Mouse (Mus musculus): ENCODE measurements at regions not wholly inside any gene's neighbourhood (a gene's known extent, or its start where the extent isn't known, plus 50 kb on each side); places are given as distances from the start of the nearest gene placed in this dataset.

DNA sequence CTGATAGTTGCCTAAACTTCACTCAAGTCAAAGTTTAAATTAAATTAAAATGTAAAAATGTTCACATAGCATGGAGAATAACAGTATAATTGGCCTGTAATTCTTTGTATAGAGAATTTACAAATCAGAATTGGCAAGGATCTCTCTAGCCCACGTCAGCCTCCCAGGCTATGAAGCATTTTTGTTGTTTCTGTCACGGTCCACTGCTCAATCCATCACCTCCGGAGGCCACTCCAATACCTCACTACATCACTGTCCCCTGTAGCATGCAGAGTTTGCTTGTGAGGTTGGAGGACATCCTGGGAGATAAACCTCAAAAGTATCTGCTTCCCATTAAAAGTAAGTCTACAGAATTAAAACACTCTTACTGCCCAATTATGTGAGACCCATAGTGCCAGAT, 87.6 kb upstream of the Gm12728 start:
- H3K9ac ChIP-seq (ENCODE audit: low read length) = no peak overlapping the region
- 0 out of 2 replicates have a peak, but pooled peaks cover 3% of the 10 kb centered on the region for H3K4me1 ChIP-seq (replicated peaks; ENCODE audit: control insufficient read depth, insufficient read depth)
- ATAC-seq (ENCODE audit: low FRiP score, low TSS enrichment) (no peak), DNase-seq (ENCODE audit: low spot score) (no peak)
- no peak overlapping the region for H3K4me3 ChIP-seq (ENCODE audit: low read depth, low read length)
- no peaks in the 10 kb centered on the region for H3K27me3 ChIP-seq (ENCODE audit: control insufficient read depth, insufficient read depth, low read length)
- no peaks in the 10 kb centered on the region for H3K36me3 ChIP-seq (ENCODE audit: control insufficient read depth, insufficient read depth, low read length)
- H3K27ac ChIP-seq (replicated peaks) = no peak overlapping the region
- TF ChIP-seq CTCF (IDR thresholded peaks at IDR 0.05; ENCODE audit: low read depth) = no peak
- TF ChIP-seq EP300 (optimal IDR thresholded peaks at IDR 0.05) = no peak
- H3K4me2 ChIP-seq (replicated peaks; ENCODE audit: low read depth) = no peak overlapping the region
- WGBS = 76% methylated on average over 3 of the region's 3 CpGs
- H3K9me3 ChIP-seq (ENCODE audit: control insufficient read depth, low read length) = no peaks in the 10 kb centered on the region

DNA sequence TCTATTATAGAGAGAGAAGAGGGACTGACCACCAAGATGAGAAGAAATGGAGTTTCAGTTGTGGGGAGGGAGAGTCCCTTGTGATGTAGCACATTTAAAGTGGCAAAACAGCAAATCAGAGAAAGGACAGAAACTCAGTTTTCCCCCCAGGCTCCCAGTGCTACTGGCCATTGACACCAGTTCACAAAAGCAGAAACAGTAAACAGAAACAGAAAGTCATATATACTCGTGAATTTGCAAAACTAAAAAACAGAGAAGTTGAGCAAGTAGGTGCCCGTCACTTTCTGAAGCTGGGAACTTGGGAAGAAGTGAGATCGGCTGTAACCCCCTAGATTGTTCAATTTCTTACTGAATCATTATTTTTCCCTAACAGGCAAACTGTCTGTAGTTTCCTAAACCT, 86.3 kb upstream of the Gm12728 start:
- no peaks in the 10 kb centered on the region for H3K27me3 ChIP-seq (ENCODE audit: control insufficient read depth, insufficient read depth, low read length)
- ATAC-seq (ENCODE audit: low FRiP score, low TSS enrichment) (no peak), DNase-seq (ENCODE audit: low spot score) (no peak)
- H3K4me3 ChIP-seq (ENCODE audit: low read depth, low read length) = no peak overlapping the region
- H3K27ac ChIP-seq (replicated peaks) = no peak overlapping the region
- H3K9me3 ChIP-seq (ENCODE audit: control insufficient read depth, low read length) = no peaks in the 10 kb centered on the region
- 0 out of 2 replicates have a peak, but pooled peaks cover 3% of the 10 kb centered on the region for H3K4me1 ChIP-seq (replicated peaks; ENCODE audit: control insufficient read depth, insufficient read depth)
- no peak overlapping the region for H3K4me2 ChIP-seq (replicated peaks; ENCODE audit: low read depth)
- 72% methylated on average over 3 of the region's 3 CpGs for WGBS
- no peak for TF ChIP-seq EP300 (optimal IDR thresholded peaks at IDR 0.05)
- no peak for TF ChIP-seq CTCF (IDR thresholded peaks at IDR 0.05; ENCODE audit: low read depth)
- no peak overlapping the region for H3K9ac ChIP-seq (ENCODE audit: low read length)
- H3K36me3 ChIP-seq (ENCODE audit: control insufficient read depth, insufficient read depth, low read length) = no peaks in the 10 kb centered on the region

DNA sequence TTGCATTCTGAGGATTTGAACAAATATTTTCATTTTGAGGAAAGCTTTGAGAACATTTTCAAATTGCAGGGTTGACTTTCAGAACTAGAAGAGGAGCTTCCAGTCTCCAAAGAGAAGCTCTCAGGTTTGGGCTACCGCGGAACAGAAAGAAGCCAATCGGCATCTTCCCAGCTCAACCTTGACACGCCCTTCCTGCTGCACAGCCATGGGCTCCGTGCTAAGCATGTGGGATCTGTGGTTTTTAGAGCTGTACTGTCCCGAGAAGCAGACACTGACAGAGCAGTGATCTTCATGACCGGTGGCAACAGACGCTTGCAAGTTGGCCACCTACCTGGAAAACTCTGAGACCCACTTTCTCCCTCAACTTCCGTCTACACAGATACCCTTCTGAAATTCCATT, 85.4 kb upstream of the Gm12728 start:
- TF ChIP-seq EP300 (optimal IDR thresholded peaks at IDR 0.05) (no peak), CTCF (IDR thresholded peaks at IDR 0.05; ENCODE audit: low read depth) (no peak)

DNA sequence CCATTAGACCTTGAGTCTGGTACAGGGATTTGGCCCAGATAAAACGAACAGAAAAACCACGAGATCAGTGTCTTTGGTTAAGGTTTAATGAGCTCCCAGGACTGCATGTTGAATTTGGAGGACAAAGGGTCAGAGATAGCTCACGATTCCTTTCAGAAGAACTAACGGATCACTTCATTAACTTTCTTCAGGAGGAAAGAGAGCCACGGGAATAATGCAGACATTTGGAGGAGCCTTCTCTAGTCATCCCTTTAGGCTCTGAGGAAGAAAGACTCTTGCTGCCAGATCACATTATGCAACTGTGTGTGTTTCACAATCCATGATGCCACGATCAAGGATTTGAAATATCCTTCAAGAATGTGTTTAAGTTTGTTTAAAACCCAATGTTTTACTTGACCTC, 83.7 kb upstream of the Gm12728 start:
- H3K4me3 ChIP-seq (ENCODE audit: low read depth, low read length) = no peak overlapping the region
- H3K4me1 ChIP-seq (replicated peaks; ENCODE audit: control insufficient read depth, insufficient read depth) = 0 out of 2 replicates have a peak, but pooled peaks cover 3% of the 10 kb centered on the region
- H3K36me3 ChIP-seq (ENCODE audit: control insufficient read depth, insufficient read depth, low read length) = no peaks in the 10 kb centered on the region
- H3K9ac ChIP-seq (ENCODE audit: low read length) = no peak overlapping the region
- TF ChIP-seq CTCF (IDR thresholded peaks at IDR 0.05; ENCODE audit: low read depth) = no peak
- TF ChIP-seq EP300 (optimal IDR thresholded peaks at IDR 0.05) = no peak
- H3K9me3 ChIP-seq (ENCODE audit: control insufficient read depth, low read length) = no peaks in the 10 kb centered on the region
- no peak for ATAC-seq (ENCODE audit: low FRiP score, low TSS enrichment)
- 35% methylated on average over 6 of the region's 6 CpGs for WGBS
- DNase-seq (ENCODE audit: low spot score) = no peak
- no peak overlapping the region for H3K27ac ChIP-seq (replicated peaks)
- no peak overlapping the region for H3K4me2 ChIP-seq (replicated peaks; ENCODE audit: low read depth)
- no peaks in the 10 kb centered on the region for H3K27me3 ChIP-seq (ENCODE audit: control insufficient read depth, insufficient read depth, low read length)

More for the DNA sequence above, 85.4 kb upstream of the Gm12728 start:
- Histone ChIP-seq H3K4me1 (replicated peaks; ENCODE audit: control insufficient read depth, insufficient read depth) (0 out of 2 replicates have a peak, but pooled peaks cover 3% of the 10 kb centered on the region), H3K4me2 (replicated peaks; ENCODE audit: low read depth) (no peak overlapping the region), H3K27ac (replicated peaks) (no peak overlapping the region), H3K36me3 (ENCODE audit: control insufficient read depth, insufficient read depth, low read length) (no peaks in the 10 kb centered on the region), H3K9ac (ENCODE audit: low read length) (no peak overlapping the region), H3K4me3 (ENCODE audit: low read depth, low read length) (no peak overlapping the region), H3K9me3 (ENCODE audit: control insufficient read depth, low read length) (no peaks in the 10 kb centered on the region), H3K27me3 (ENCODE audit: control insufficient read depth, insufficient read depth, low read length) (no peaks in the 10 kb centered on the region)
- ATAC-seq (ENCODE audit: low FRiP score, low TSS enrichment) (no peak), DNase-seq (ENCODE audit: low spot score) (no peak)
- 80% methylated on average over 9 of the region's 9 CpGs for WGBS

DNA sequence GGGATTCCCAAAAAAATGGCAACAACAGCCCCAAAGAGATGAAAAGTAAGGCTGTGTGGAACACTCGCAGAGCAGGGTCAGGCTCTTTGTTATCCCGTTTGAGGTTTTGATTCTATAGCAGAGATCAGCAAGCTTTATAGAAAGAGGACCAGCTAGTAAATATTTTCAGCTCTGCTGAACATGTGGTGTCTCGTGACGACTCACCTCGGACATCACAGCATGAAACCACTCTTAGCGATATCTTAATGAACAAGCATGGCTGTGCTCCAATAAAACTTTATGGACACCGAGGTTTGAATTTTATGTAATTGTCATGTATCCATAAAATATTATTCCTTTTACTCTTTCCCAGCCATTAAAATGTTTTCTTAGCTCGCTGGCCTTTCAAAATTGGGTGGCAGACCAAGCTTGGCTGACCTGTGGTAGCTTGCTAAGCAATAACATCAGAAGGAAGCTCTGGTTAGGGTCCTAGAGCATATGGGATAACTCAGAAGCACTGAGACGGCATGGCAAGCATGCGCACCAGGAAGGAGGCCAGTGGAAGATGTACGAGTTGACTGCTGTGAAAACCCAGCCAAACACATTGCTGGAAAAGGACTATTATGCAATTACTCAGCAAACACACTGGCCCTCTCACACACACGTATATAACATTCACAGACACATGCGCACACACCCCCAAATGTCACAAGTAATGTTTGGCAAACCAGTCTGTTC, 81.4 kb upstream of the Gm12728 start:
- Histone ChIP-seq H3K27me3 (ENCODE audit: control insufficient read depth, insufficient read depth, low read length) (no peaks in the 10 kb centered on the region), H3K27ac (replicated peaks) (no peak overlapping the region), H3K36me3 (ENCODE audit: control insufficient read depth, insufficient read depth, low read length) (no peaks in the 10 kb centered on the region), H3K4me1 (replicated peaks; ENCODE audit: control insufficient read depth, insufficient read depth) (0 out of 2 replicates have a peak, but pooled peaks cover 3% of the 10 kb centered on the region), H3K4me3 (ENCODE audit: low read depth, low read length) (no peak overlapping the region), H3K9ac (ENCODE audit: low read length) (no peak overlapping the region), H3K4me2 (replicated peaks; ENCODE audit: low read depth) (no peak overlapping the region), H3K9me3 (ENCODE audit: control insufficient read depth, low read length) (no peaks in the 10 kb centered on the region)
- no peak for TF ChIP-seq EP300 (optimal IDR thresholded peaks at IDR 0.05)
- no peak for TF ChIP-seq CTCF (IDR thresholded peaks at IDR 0.05; ENCODE audit: low read depth)
- DNase-seq (ENCODE audit: low spot score) (no peak), ATAC-seq (ENCODE audit: low FRiP score, low TSS enrichment) (no peak)
- WGBS = 54% methylated on average over 13 of the region's 13 CpGs

DNA sequence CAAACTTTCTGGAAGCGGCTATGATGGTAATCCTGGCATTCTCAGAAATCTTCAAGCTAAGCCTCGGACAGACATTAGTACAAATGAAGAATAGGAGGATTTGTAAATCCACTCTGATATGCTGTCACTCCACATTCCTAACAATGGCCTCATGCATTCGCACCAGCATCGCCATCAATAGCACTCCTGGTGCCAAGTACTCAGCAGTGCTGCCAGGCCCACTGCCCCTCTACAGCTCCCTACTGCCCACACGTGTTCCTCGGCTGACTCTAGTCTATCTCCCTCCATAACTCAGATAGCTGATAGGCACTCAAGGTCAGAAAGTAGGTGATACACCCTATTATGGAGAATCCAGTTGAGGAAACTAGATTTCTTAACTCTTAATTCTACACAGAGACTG, 75.7 kb upstream of the Gm12728 start:
- H3K4me1 ChIP-seq (replicated peaks; ENCODE audit: control insufficient read depth, insufficient read depth) = no peaks in the 10 kb centered on the region
- no peaks in the 10 kb centered on the region for H3K27me3 ChIP-seq (ENCODE audit: control insufficient read depth, insufficient read depth, low read length)
- no peak overlapping the region for H3K4me2 ChIP-seq (replicated peaks; ENCODE audit: low read depth)
- no peaks in the 10 kb centered on the region for H3K36me3 ChIP-seq (ENCODE audit: control insufficient read depth, insufficient read depth, low read length)
- 81% methylated on average over 6 of the region's 6 CpGs for WGBS
- TF ChIP-seq CTCF (IDR thresholded peaks at IDR 0.05; ENCODE audit: low read depth) (no peak), EP300 (optimal IDR thresholded peaks at IDR 0.05) (no peak)
- DNase-seq (ENCODE audit: low spot score) = no peak
- no peaks in the 10 kb centered on the region for H3K9me3 ChIP-seq (ENCODE audit: control insufficient read depth, low read length)
- no peak overlapping the region for H3K27ac ChIP-seq (replicated peaks)
- no peak overlapping the region for H3K9ac ChIP-seq (ENCODE audit: low read length)
- ATAC-seq (ENCODE audit: low FRiP score, low TSS enrichment) = no peak
- H3K4me3 ChIP-seq (ENCODE audit: low read depth, low read length) = no peak overlapping the region

All from stomach, postnatal 0 days (tissue).